Mouse (Mus musculus): ENCODE results near the gene Mrpl12. TPM values are rescaled to one million over a fixed set of nuclear protein-coding genes. Genes with fewer than 3 reads are reported as not detected.

Mrpl12 gene
- polyA plus RNA-seq, 1 experiment from 2014 or later, result 133 TPM

GRCm38 (mm10) chr11:120535145-120535544 lies 50.7 kb downstream of the Mrpl12 start:
- Histone ChIP-seq H3K9ac (replicated peaks) (no peak overlapping the region), H3K4me3 (ENCODE audit: low read depth, low read length) (no peak overlapping the region), H3K36me3 (replicated peaks; ENCODE audit: insufficient read depth, low read length) (peaks cover 3% of the 10 kb centered on the region; the same call in 1 of the 2 replicates), H3K4me2 (ENCODE audit: low read depth, low read length) (no peak overlapping the region), H3K9me3 (ENCODE audit: low read length) (no peaks in the 10 kb centered on the region), H3K27me3 (ENCODE audit: insufficient read depth, low read length) (peaks cover 23% of the 10 kb centered on the region), H3K4me1 (ENCODE audit: insufficient read depth) (peaks cover 30% of the 10 kb centered on the region), H3K27ac (ENCODE audit: low read depth) (no peak overlapping the region)
- ATAC-seq (no peak), DNase-seq (no peak)
- TF ChIP-seq EP300 (IDR thresholded peaks at IDR 0.05; ENCODE audit: low read depth) (no peak), CTCF (IDR thresholded peaks at IDR 0.05; ENCODE audit: low read depth) (no peak)
- WGBS (ENCODE audit: insufficient replicate concordance), result 59% methylated on average over 3 of the region's 3 CpGs

- H3K27ac ChIP-seq (ENCODE audit: low read depth), result no peak overlapping the region
- H3K9me3 ChIP-seq (ENCODE audit: low read length), result no peaks in the 10 kb centered on the region
- H3K4me2 ChIP-seq (ENCODE audit: low read depth, low read length), result no peak overlapping the region
- TF ChIP-seq CTCF (IDR thresholded peaks at IDR 0.05; ENCODE audit: low read depth) (no peak), EP300 (IDR thresholded peaks at IDR 0.05; ENCODE audit: low read depth) (no peak)
- H3K36me3 ChIP-seq (replicated peaks; ENCODE audit: insufficient read depth, low read length), result peaks cover 3% of the 10 kb centered on the region; the same call in 1 of the 2 replicates
- 71% methylated on average over 3 of the region's 3 CpGs for WGBS (ENCODE audit: insufficient replicate concordance)
- H3K4me1 ChIP-seq (ENCODE audit: insufficient read depth), result peaks cover 27% of the 10 kb centered on the region
- ATAC-seq (no peak), DNase-seq (no peak)
- no peak overlapping the region for H3K4me3 ChIP-seq (ENCODE audit: low read depth, low read length)
- no peak overlapping the region for H3K9ac ChIP-seq (replicated peaks)
- H3K27me3 ChIP-seq (ENCODE audit: insufficient read depth, low read length), result peaks cover 16% of the 10 kb centered on the region
Measured at GRCm38 (mm10) chr11:120535804-120536203, 51.4 kb downstream of the Mrpl12 start.

DNA sequence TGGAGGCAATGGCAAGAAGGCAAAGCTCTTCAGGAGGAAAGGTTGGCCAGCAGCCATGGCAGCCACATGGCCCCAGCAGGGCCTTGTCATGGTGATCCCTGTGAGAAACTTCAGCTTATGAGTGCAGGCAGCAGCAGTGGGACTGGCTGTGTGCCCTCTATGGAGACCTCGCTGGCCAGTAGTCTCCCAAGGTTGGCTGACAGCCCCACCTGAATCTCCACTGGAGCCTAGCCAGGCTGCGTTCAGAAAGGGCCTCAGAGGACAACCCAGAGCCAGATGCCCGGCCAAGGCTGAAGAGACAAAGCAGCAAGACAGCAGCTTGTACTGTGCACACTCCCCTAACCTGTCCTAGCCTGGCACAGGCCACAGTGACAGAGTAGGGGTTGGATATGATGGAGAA lies 54.1 kb downstream of the Mrpl12 start:
- DNase-seq (no peak), ATAC-seq (no peak)
- Histone ChIP-seq H3K9ac (replicated peaks) (no peak overlapping the region; the same call in 1 of the 2 replicates), H3K36me3 (replicated peaks; ENCODE audit: insufficient read depth, low read length) (peaks cover 9% of the 10 kb centered on the region), H3K27me3 (ENCODE audit: insufficient read depth, low read length) (no peaks in the 10 kb centered on the region), H3K4me3 (ENCODE audit: low read depth, low read length) (no peak overlapping the region), H3K27ac (ENCODE audit: low read depth) (peak overlapping the region; percentile 85), H3K4me2 (ENCODE audit: low read depth, low read length) (no peak overlapping the region), H3K4me1 (ENCODE audit: insufficient read depth) (peaks cover 23% of the 10 kb centered on the region), H3K9me3 (ENCODE audit: low read length) (no peaks in the 10 kb centered on the region)
- TF ChIP-seq EP300 (IDR thresholded peaks at IDR 0.05; ENCODE audit: low read depth) (no peak), CTCF (IDR thresholded peaks at IDR 0.05; ENCODE audit: low read depth) (no peak)
- WGBS (ENCODE audit: insufficient replicate concordance), result 51% methylated on average over 3 of the region's 3 CpGs

Other genes with a start within 250 kb of the Mrpl12 start
- 463 and 498 TPM in 2 replicates for gene Actg1, start 136.1 kb upstream of the Mrpl12 start, polyA plus RNA-seq (2015; fragmentation: Nextera tagmentation; extraction: Ambion mirVana)
- gene Fscn2, start 123.1 kb upstream of the Mrpl12 start, polyA plus RNA-seq (2015; fragmentation: Nextera tagmentation; extraction: Ambion mirVana), result not detected in 2 replicates
- 5.5 and 5.8 TPM in 2 replicates for gene Faap100, start 105.8 kb upstream of the Mrpl12 start, polyA plus RNA-seq (2015; fragmentation: Nextera tagmentation; extraction: Ambion mirVana)
- 12.5 and 12.8 TPM in 2 replicates for gene Nploc4, start 46.9 kb upstream of the Mrpl12 start, polyA plus RNA-seq (2015; fragmentation: Nextera tagmentation; extraction: Ambion mirVana)
- not detected in 2 replicates for gene Tspan10, start 42.0 kb upstream of the Mrpl12 start, polyA plus RNA-seq (2015; fragmentation: Nextera tagmentation; extraction: Ambion mirVana)
- gene Pde6g, start 31.1 kb upstream of the Mrpl12 start, polyA plus RNA-seq (2015; fragmentation: Nextera tagmentation; extraction: Ambion mirVana), result 0.20 TPM in 1 of 2 replicates, not detected in the other
- gene Oxld1, start 26.5 kb upstream of the Mrpl12 start, polyA plus RNA-seq (2015; fragmentation: Nextera tagmentation; extraction: Ambion mirVana), result 18.9 and 19.0 TPM in 2 replicates
- 9.0 and 11.7 TPM in 2 replicates for gene Ccdc137, start 26.5 kb upstream of the Mrpl12 start, polyA plus RNA-seq (2015; fragmentation: Nextera tagmentation; extraction: Ambion mirVana)
- gene Arl16, start 17.0 kb upstream of the Mrpl12 start, polyA plus RNA-seq (2015; fragmentation: Nextera tagmentation; extraction: Ambion mirVana), result 11.9 and 13.5 TPM in 2 replicates
- gene Slc25a10, start 7.2 kb downstream of the Mrpl12 start, polyA plus RNA-seq (2015; fragmentation: Nextera tagmentation; extraction: Ambion mirVana), result 96.7 and 99.7 TPM in 2 replicates
- 58.5 and 66.9 TPM in 2 replicates for gene Gcgr, start 46.1 kb downstream of the Mrpl12 start, polyA plus RNA-seq (2015; fragmentation: Nextera tagmentation; extraction: Ambion mirVana)
- gene Mcrip1, start 65.1 kb downstream of the Mrpl12 start, polyA plus RNA-seq (2015; fragmentation: Nextera tagmentation; extraction: Ambion mirVana), result 59.2 and 61.0 TPM in 2 replicates
- 0.19 and 1.5 TPM in 2 replicates for gene Ppp1r27, start 66.5 kb downstream of the Mrpl12 start, polyA plus RNA-seq (2015; fragmentation: Nextera tagmentation; extraction: Ambion mirVana)
- 683 and 697 TPM in 2 replicates for gene P4hb, start 88.6 kb downstream of the Mrpl12 start, polyA plus RNA-seq (2015; fragmentation: Nextera tagmentation; extraction: Ambion mirVana)
- 148 and 156 TPM in 2 replicates for gene Arhgdia, start 97.0 kb downstream of the Mrpl12 start, polyA plus RNA-seq (2015; fragmentation: Nextera tagmentation; extraction: Ambion mirVana)
- 162 and 168 TPM in 2 replicates for gene Alyref, start 113.8 kb downstream of the Mrpl12 start, polyA plus RNA-seq (2015; fragmentation: Nextera tagmentation; extraction: Ambion mirVana)
- 46.1 and 47.5 TPM in 2 replicates for gene Anapc11, start 113.8 kb downstream of the Mrpl12 start, polyA plus RNA-seq (2015; fragmentation: Nextera tagmentation; extraction: Ambion mirVana)
- gene Npb, start 123.9 kb downstream of the Mrpl12 start, polyA plus RNA-seq (2015; fragmentation: Nextera tagmentation; extraction: Ambion mirVana), result 20.9 and 22.2 TPM in 2 replicates
- 217 and 222 TPM in 2 replicates for gene Pcyt2, start 133.3 kb downstream of the Mrpl12 start, polyA plus RNA-seq (2015; fragmentation: Nextera tagmentation; extraction: Ambion mirVana)
- gene Sirt7, start 140.6 kb downstream of the Mrpl12 start, polyA plus RNA-seq (2015; fragmentation: Nextera tagmentation; extraction: Ambion mirVana), result 34.3 TPM in 2 replicates
- gene Mafg, start 149.0 kb downstream of the Mrpl12 start, polyA plus RNA-seq (2015; fragmentation: Nextera tagmentation; extraction: Ambion mirVana), result 30.8 and 35.8 TPM in 2 replicates
- gene Pycr1, start 159.2 kb downstream of the Mrpl12 start, polyA plus RNA-seq (2015; fragmentation: Nextera tagmentation; extraction: Ambion mirVana), result 1.5 and 1.7 TPM in 2 replicates
- gene Myadml2, start 163.5 kb downstream of the Mrpl12 start, polyA plus RNA-seq (2015; fragmentation: Nextera tagmentation; extraction: Ambion mirVana), result 0.26 and 0.50 TPM in 2 replicates
- gene Notum, start 176.6 kb downstream of the Mrpl12 start, polyA plus RNA-seq (2015; fragmentation: Nextera tagmentation; extraction: Ambion mirVana), result 0.15 and 0.29 TPM in 2 replicates
- 56.8 and 57.1 TPM in 2 replicates for gene Aspscr1, start 188.4 kb downstream of the Mrpl12 start, polyA plus RNA-seq (2015; fragmentation: Nextera tagmentation; extraction: Ambion mirVana)
- 81.0 and 88.0 TPM in 2 replicates for gene Cenpx, start 229.1 kb downstream of the Mrpl12 start, polyA plus RNA-seq (2015; fragmentation: Nextera tagmentation; extraction: Ambion mirVana)
- 5.1 and 5.4 TPM in 2 replicates for gene Lrrc45, start 229.3 kb downstream of the Mrpl12 start, polyA plus RNA-seq (2015; fragmentation: Nextera tagmentation; extraction: Ambion mirVana)
- 0.36 and 0.38 TPM in 2 replicates for gene Rac3, start 236.9 kb downstream of the Mrpl12 start, polyA plus RNA-seq (2015; fragmentation: Nextera tagmentation; extraction: Ambion mirVana)
- 118 and 141 TPM in 2 replicates for gene Dcxr, start 242.7 kb downstream of the Mrpl12 start, polyA plus RNA-seq (2015; fragmentation: Nextera tagmentation; extraction: Ambion mirVana)
- gene Cbr2, start 247.5 kb downstream of the Mrpl12 start, polyA plus RNA-seq (2015; fragmentation: Nextera tagmentation; extraction: Ambion mirVana), result 0.26 and 0.94 TPM in 2 replicates

Measured in liver, postnatal 0 days (tissue).